Mouse (Mus musculus): ENCODE results near the gene Zfp710. TPM values are rescaled to one million over a fixed set of nuclear protein-coding genes. Genes with fewer than 3 reads are reported as not detected.

Zfp710 gene
- polyA plus RNA-seq, 1 experiment from 2014 or later, result 15.3 TPM

- ATAC-seq (replicated peaks; ENCODE audit: low FRiP score, low read depth), result no peak
- Histone ChIP-seq H3K27me3 (ENCODE audit: insufficient read depth, low read length) (no peaks in the 10 kb centered on the region), H3K4me3 (replicated peaks; ENCODE audit: low read depth, low read length) (no peak overlapping the region), H3K36me3 (ENCODE audit: insufficient read depth, low read length) (peaks cover 28% of the 10 kb centered on the region), H3K9me3 (replicated peaks; ENCODE audit: low read length) (no peaks in the 10 kb centered on the region), H3K4me1 (replicated peaks; ENCODE audit: insufficient read depth, low read length) (peaks cover 18% of the 10 kb centered on the region), H3K9ac (ENCODE audit: low read depth, low read length) (no peak overlapping the region), H3K27ac (no peak overlapping the region), H3K4me2 (ENCODE audit: low read length) (no peak overlapping the region)
- WGBS, result 91% methylated on average over 42 of the region's 42 CpGs
- DNase-seq (ENCODE audit: low spot score), result no peak
- TF ChIP-seq CTCF (IDR thresholded peaks at IDR 0.05; ENCODE audit: low read depth), result no peak
Observed at GRCm38 (mm10) chr7:80081586-80082554, 57.3 kb downstream of the Zfp710 start.

GRCm38 (mm10) chr7:80084484-80084931 is 59.9 kb downstream of the Zfp710 start:
- Histone ChIP-seq H3K27me3 (ENCODE audit: insufficient read depth, low read length) (no peaks in the 10 kb centered on the region), H3K9me3 (replicated peaks; ENCODE audit: low read length) (no peaks in the 10 kb centered on the region), H3K27ac (no peak overlapping the region), H3K9ac (ENCODE audit: low read depth, low read length) (no peak overlapping the region), H3K36me3 (ENCODE audit: insufficient read depth, low read length) (peaks cover 41% of the 10 kb centered on the region), H3K4me2 (ENCODE audit: low read length) (no peak overlapping the region), H3K4me1 (replicated peaks; ENCODE audit: insufficient read depth, low read length) (no peaks in the 10 kb centered on the region; the same call in 1 of the 2 replicates), H3K4me3 (replicated peaks; ENCODE audit: low read depth, low read length) (no peak overlapping the region)
- DNase-seq (ENCODE audit: low spot score), result peak; percentile 83
- peak; percentile 89 for TF ChIP-seq CTCF (IDR thresholded peaks at IDR 0.05; ENCODE audit: low read depth)
- 54% methylated on average over 7 of the region's 7 CpGs for WGBS
- ATAC-seq (replicated peaks; ENCODE audit: low FRiP score, low read depth), result no peak

GRCm38 (mm10) chr7:80085970-80086715 is 61.5 kb downstream of the Zfp710 start:
- WGBS, result 45% methylated on average over 33 of the region's 33 CpGs
- Histone ChIP-seq H3K4me3 (replicated peaks; ENCODE audit: low read depth, low read length) (no peak overlapping the region), H3K36me3 (ENCODE audit: insufficient read depth, low read length) (peaks cover 48% of the 10 kb centered on the region), H3K27ac (peak overlapping the region; percentile 68), H3K27me3 (ENCODE audit: insufficient read depth, low read length) (no peaks in the 10 kb centered on the region), H3K9me3 (replicated peaks; ENCODE audit: low read length) (no peaks in the 10 kb centered on the region), H3K4me2 (ENCODE audit: low read length) (peak overlapping the region; percentile 3; the same call in 1 of the 2 replicates), H3K4me1 (replicated peaks; ENCODE audit: insufficient read depth, low read length) (no peaks in the 10 kb centered on the region), H3K9ac (ENCODE audit: low read depth, low read length) (no peak overlapping the region)
- peak; percentile 53 for ATAC-seq (replicated peaks; ENCODE audit: low FRiP score, low read depth)
- peak; percentile 49 for DNase-seq (ENCODE audit: low spot score)
- no peak for TF ChIP-seq CTCF (IDR thresholded peaks at IDR 0.05; ENCODE audit: low read depth)

GRCm38 (mm10) chr7:80088191-80088590 is 63.6 kb downstream of the Zfp710 start:
- no peak overlapping the region for H3K4me2 ChIP-seq (ENCODE audit: low read length)
- ATAC-seq (replicated peaks; ENCODE audit: low FRiP score, low read depth) (no peak), DNase-seq (ENCODE audit: low spot score) (no peak)
- H3K4me3 ChIP-seq (replicated peaks; ENCODE audit: low read depth, low read length), result no peak overlapping the region
- no peak overlapping the region for H3K27ac ChIP-seq
- H3K4me1 ChIP-seq (replicated peaks; ENCODE audit: insufficient read depth, low read length), result 0 out of 2 replicates have a peak, but pooled peaks cover 10% of the 10 kb centered on the region
- no peaks in the 10 kb centered on the region for H3K27me3 ChIP-seq (ENCODE audit: insufficient read depth, low read length)
- no peak overlapping the region for H3K9ac ChIP-seq (ENCODE audit: low read depth, low read length)
- H3K36me3 ChIP-seq (ENCODE audit: insufficient read depth, low read length), result peaks cover 46% of the 10 kb centered on the region
- no peaks in the 10 kb centered on the region for H3K9me3 ChIP-seq (replicated peaks; ENCODE audit: low read length)
- 75% methylated on average over 9 of the region's 9 CpGs for WGBS
- no peak for TF ChIP-seq CTCF (IDR thresholded peaks at IDR 0.05; ENCODE audit: low read depth)

- Histone ChIP-seq H3K9me3 (replicated peaks; ENCODE audit: low read length) (no peaks in the 10 kb centered on the region), H3K27ac (0 out of 2 replicates have a peak overlapping the region, but pooled peaks have one; percentile 4), H3K9ac (ENCODE audit: low read depth, low read length) (no peak overlapping the region), H3K36me3 (ENCODE audit: insufficient read depth, low read length) (peaks cover 59% of the 10 kb centered on the region), H3K27me3 (ENCODE audit: insufficient read depth, low read length) (no peaks in the 10 kb centered on the region), H3K4me2 (ENCODE audit: low read length) (no peak overlapping the region), H3K4me1 (replicated peaks; ENCODE audit: insufficient read depth, low read length) (0 out of 2 replicates have a peak, but pooled peaks cover 10% of the 10 kb centered on the region), H3K4me3 (replicated peaks; ENCODE audit: low read depth, low read length) (no peak overlapping the region)
- ATAC-seq (replicated peaks; ENCODE audit: low FRiP score, low read depth) (no peak), DNase-seq (ENCODE audit: low spot score) (no peak)
- 83% methylated on average over 18 of the region's 18 CpGs for WGBS
- no peak for TF ChIP-seq CTCF (IDR thresholded peaks at IDR 0.05; ENCODE audit: low read depth)
Observed at GRCm38 (mm10) chr7:80090191-80091003, 65.8 kb downstream of the Zfp710 start.
